Comparison of ENCODE assay signal across 8 mouse cellular contexts in genomic region chr13:22034443-22035266, GRCm38 (mm10). TPM values are rescaled to one million over a fixed set of nuclear protein-coding genes. Genes with fewer than 3 reads are reported as not detected.
DNase-seq lines count a peak whose midpoint lies in the region; ATAC-seq and TF ChIP-seq lines count a peak whose summit lies in the region.

No protein-coding gene starts in this region.

- no peak; the same call in 1 of the 2 replicates for ATAC-seq in embryonic facial prominence, embryonic 15.5 days (ENCODE audit: insufficient number of reproducible peaks, low FRiP score, low TSS enrichment, low read depth)
- ATAC-seq in neural tube, embryonic 14.5 days (ENCODE audit: low read depth) = 0 out of 2 replicates have a peak, but pooled peaks have one; percentile 6
- ATAC-seq in erythroid progenitor cell, adult 5-6 weeks (replicated peaks; ENCODE audit: low FRiP score, poor library complexity, severe bottlenecking) = no peak

- no peak for TF ChIP-seq CTCF in spleen, adult 2 months (IDR thresholded peaks at IDR 0.05; ENCODE audit: extremely low read depth, insufficient read depth, insufficient read length, insufficient replicate concordance)

- TF ChIP-seq POLR2A in spleen, adult 2 months (IDR thresholded peaks at IDR 0.05; ENCODE audit: low read depth, low read length) = no peak

- DNase-seq in spleen, adult 2 months (ENCODE audit: low read depth in 1 of 2, low spot score in 2 of 2) = no peak
- no peak for DNase-seq in spleen, postnatal 14 days (ENCODE audit: low spot score in 2 of 2)
- DNase-seq in kidney, postnatal 14 days = peak; percentile 52
- DNase-seq in left cerebral cortex, postnatal 36 days (ENCODE audit: low spot score in 2 of 2) = no peak
- DNase-seq in spleen, postnatal 36 days (ENCODE audit: low spot score in 2 of 2) = no peak

- H3K27me3 ChIP-seq in spleen, adult 2 months (ENCODE audit: control insufficient read depth, insufficient read depth, low read length) = no peaks in the 10 kb centered on the region
- no peaks in the 10 kb centered on the region for H3K27me3 ChIP-seq in embryonic facial prominence, embryonic 15.5 days
- H3K27me3 ChIP-seq in neural tube, embryonic 14.5 days (ENCODE audit: control insufficient read depth, insufficient read depth, low read length) = no peaks in the 10 kb centered on the region

- H3K27ac ChIP-seq in spleen, adult 2 months (ENCODE audit: insufficient read depth, low read length) = 0 out of 2 replicates have a peak overlapping the region, but pooled peaks have one; percentile 54
- H3K27ac ChIP-seq in embryonic facial prominence, embryonic 15.5 days (replicated peaks) = peak overlapping the region; percentile 73
- no peak overlapping the region for H3K27ac ChIP-seq in neural tube, embryonic 14.5 days (ENCODE audit: low read depth, low read length)

- WGBS in spleen, adult 2 months = 2% methylated on average over 14 of the region's 14 CpGs
- WGBS in embryonic facial prominence, embryonic 15.5 days = under 1% methylated on average over 14 of the region's 14 CpGs
- WGBS in neural tube, embryonic 14.5 days = under 1% methylated on average over 9 of the region's 14 CpGs

- H3K36me3 ChIP-seq in spleen, adult 2 months (ENCODE audit: control insufficient read depth, insufficient read depth, low read length) = no peaks in the 10 kb centered on the region
- H3K36me3 ChIP-seq in embryonic facial prominence, embryonic 15.5 days = no peaks in the 10 kb centered on the region
- no peaks in the 10 kb centered on the region for H3K36me3 ChIP-seq in neural tube, embryonic 14.5 days (ENCODE audit: control insufficient read depth, insufficient read depth, low read length)

- intact Hi-C loops in left cerebral cortex, postnatal 36 days (cut with DNase I) = loop anchor here (5.0 kb wide), 3 partner anchors 1378 to 1723 kb away; partner anchors contain the start of genes Hist1h2ac, Hist1h2bc and Hist1h4b

- no peaks in the 10 kb centered on the region for H3K9me3 ChIP-seq in embryonic facial prominence, embryonic 15.5 days (replicated peaks)
- H3K9me3 ChIP-seq in neural tube, embryonic 14.5 days (ENCODE audit: control insufficient read depth, low read length) = no peaks in the 10 kb centered on the region

- H3K4me3 ChIP-seq in spleen, adult 2 months (ENCODE audit: extremely low read depth, insufficient read depth, insufficient read length) = peak overlapping the region; percentile 33; the same call in 1 of the 2 replicates
- peak overlapping the region; percentile 48 for H3K4me3 ChIP-seq in embryonic facial prominence, embryonic 15.5 days (replicated peaks)
- H3K4me3 ChIP-seq in neural tube, embryonic 14.5 days (ENCODE audit: low read depth, low read length) = peak overlapping the region; percentile 33

- peak overlapping the region; percentile 58 for H3K4me2 ChIP-seq in embryonic facial prominence, embryonic 15.5 days (replicated peaks)
- peak overlapping the region; percentile 68 for H3K4me2 ChIP-seq in neural tube, embryonic 14.5 days (ENCODE audit: low read depth, low read length)

- peaks cover 3% of the 10 kb centered on the region; the same call in 1 of the 2 replicates for H3K4me1 ChIP-seq in spleen, adult 2 months (ENCODE audit: control insufficient read depth, insufficient read depth, insufficient read length)
- H3K4me1 ChIP-seq in embryonic facial prominence, embryonic 15.5 days = peaks cover 13% of the 10 kb centered on the region
- peaks cover 10% of the 10 kb centered on the region for H3K4me1 ChIP-seq in neural tube, embryonic 14.5 days (ENCODE audit: control insufficient read depth, insufficient read depth, low read length)

- peak overlapping the region; percentile 31; the same call in 1 of the 2 replicates for H3K9ac ChIP-seq in embryonic facial prominence, embryonic 15.5 days
- H3K9ac ChIP-seq in neural tube, embryonic 14.5 days (replicated peaks; ENCODE audit: low read depth, low read length) = 0 out of 2 replicates have a peak overlapping the region, but pooled peaks have one; percentile 25

RNA-seq across cellular contexts. Expression of gene Hist1h2ah, which starts 0.7 kb away (rescaled TPM):
- 51.3 and 149 TPM in 2 replicates for polyA plus RNA-seq in spleen, adult 2 months (2012; rRNA removed)
- 2.8 and 17.2 TPM in 2 replicates for polyA plus RNA-seq in embryonic facial prominence, embryonic 15.5 days (2015; fragmentation: Nextera tagmentation; extraction: Ambion mirVana)
- not detected in 2 replicates for polyA plus RNA-seq in neural tube, embryonic 14.5 days (2014; fragmentation: Nextera tagmentation; extraction: Ambion mirVana)
- 10 to 100 TPM; 24.6 to 42.5 TPM for total RNA-seq in left cerebral cortex, postnatal 36 days (2021)
- 4.6 TPM in 1 of 2 replicates, not detected in the other for total RNA-seq in erythroid progenitor cell, adult 5-6 weeks (2015; ENCODE audit: low replicate concordance)
- 2,615 and 4,600 TPM in 2 replicates for total RNA-seq in erythroid progenitor cell, adult 5-6 weeks (2017; ENCODE audit: low replicate concordance)

RNA-seq across cellular contexts. Expression of gene Hist1h2bk, which starts 1.0 kb away (rescaled TPM):
- polyA plus RNA-seq in spleen, adult 2 months (2012; rRNA removed) = 30.0 and 45.9 TPM in 2 replicates
- 3.1 and 4.0 TPM in 2 replicates for polyA plus RNA-seq in embryonic facial prominence, embryonic 15.5 days (2015; fragmentation: Nextera tagmentation; extraction: Ambion mirVana)
- 0.98 TPM in 1 of 2 replicates, not detected in the other for polyA plus RNA-seq in neural tube, embryonic 14.5 days (2014; fragmentation: Nextera tagmentation; extraction: Ambion mirVana)
- 10 to 100 TPM; 13.0 to 13.3 TPM for total RNA-seq in left cerebral cortex, postnatal 36 days (2021)
- 206 and 707 TPM in 2 replicates for total RNA-seq in erythroid progenitor cell, adult 5-6 weeks (2015; ENCODE audit: low replicate concordance)
- total RNA-seq in erythroid progenitor cell, adult 5-6 weeks (2017; ENCODE audit: low replicate concordance) = 2,593 and 2,906 TPM in 2 replicates

RNA-seq across cellular contexts. Expression of gene Hist1h4i, which starts 6.5 kb away (rescaled TPM):
- 14.7 and 15.7 TPM in 2 replicates for polyA plus RNA-seq in spleen, adult 2 months (2012; rRNA removed)
- 17.5 and 20.6 TPM in 2 replicates for polyA plus RNA-seq in embryonic facial prominence, embryonic 15.5 days (2015; fragmentation: Nextera tagmentation; extraction: Ambion mirVana)
- 5.7 and 5.8 TPM in 2 replicates for polyA plus RNA-seq in neural tube, embryonic 14.5 days (2014; fragmentation: Nextera tagmentation; extraction: Ambion mirVana)
- 10 to 100 TPM; 65.2 to 73.2 TPM for total RNA-seq in left cerebral cortex, postnatal 36 days (2021)
- 116 and 173 TPM in 2 replicates for total RNA-seq in erythroid progenitor cell, adult 5-6 weeks (2015; ENCODE audit: low replicate concordance)
- 364 and 489 TPM in 2 replicates for total RNA-seq in erythroid progenitor cell, adult 5-6 weeks (2017; ENCODE audit: low replicate concordance)

RNA-seq across cellular contexts. Expression of gene Hist1h2ag, which starts 8.1 kb away (rescaled TPM):
- 10.2 and 14.1 TPM in 2 replicates for polyA plus RNA-seq in spleen, adult 2 months (2012; rRNA removed)
- 33.6 and 33.8 TPM in 2 replicates for polyA plus RNA-seq in embryonic facial prominence, embryonic 15.5 days (2015; fragmentation: Nextera tagmentation; extraction: Ambion mirVana)
- polyA plus RNA-seq in neural tube, embryonic 14.5 days (2014; fragmentation: Nextera tagmentation; extraction: Ambion mirVana) = 2.9 and 3.8 TPM in 2 replicates
- total RNA-seq in left cerebral cortex, postnatal 36 days (2021) = 10 to 100 TPM in 1 of 2 experiments, 1 to 10 TPM in 1; 8.3 to 11.2 TPM
- 142 and 172 TPM in 2 replicates for total RNA-seq in erythroid progenitor cell, adult 5-6 weeks (2015; ENCODE audit: low replicate concordance)
- 3,967 and 4,951 TPM in 2 replicates for total RNA-seq in erythroid progenitor cell, adult 5-6 weeks (2017; ENCODE audit: low replicate concordance)

RNA-seq across cellular contexts. Expression of gene Hist1h2bj, which starts 8.4 kb away (rescaled TPM):
- 15.8 and 21.8 TPM in 2 replicates for polyA plus RNA-seq in spleen, adult 2 months (2012; rRNA removed)
- polyA plus RNA-seq in embryonic facial prominence, embryonic 15.5 days (2015; fragmentation: Nextera tagmentation; extraction: Ambion mirVana) = 5.7 and 6.9 TPM in 2 replicates
- 1.4 and 1.9 TPM in 2 replicates for polyA plus RNA-seq in neural tube, embryonic 14.5 days (2014; fragmentation: Nextera tagmentation; extraction: Ambion mirVana)
- 10 to 100 TPM; 11.8 to 12.9 TPM for total RNA-seq in left cerebral cortex, postnatal 36 days (2021)
- 153 and 245 TPM in 2 replicates for total RNA-seq in erythroid progenitor cell, adult 5-6 weeks (2015; ENCODE audit: low replicate concordance)
- total RNA-seq in erythroid progenitor cell, adult 5-6 weeks (2017; ENCODE audit: low replicate concordance) = 1,461 and 1,550 TPM in 2 replicates
